12 mouse cellular contexts compared by ENCODE assay signal in genomic region chr5:113298040-113298439, GRCm38 (mm10). TPM values are rescaled to one million over a fixed set of nuclear protein-coding genes. Genes with fewer than 3 reads are reported as not detected.
DNase-seq lines count a peak whose midpoint lies in the region.
"Had no signal": no experiment of that assay in that cellular context is flagged by ENCODE, and none has a peak within 500 bp of the region (broad histone marks: within the 10 kb centered on the region; RNA-seq: fewer than 3 reads in every experiment).

No protein-coding gene starts in this region.

- DNase-seq in cerebellum, adult 8-10 months: peak; percentile 32
- DNase-seq in cerebellum, postnatal 4 days (ENCODE audit: low spot score in 2 of 2): no peak
- DNase-seq in left cerebral cortex, adult 18-20 months (ENCODE audit: low spot score in 2 of 2): peak; percentile 69 to 70
- no peak for DNase-seq in left cerebral cortex, postnatal 4 days
- peak; percentile 51 for DNase-seq in ZHBTc4 (ENCODE audit: low read depth, low spot score)
- DNase-seq in right cerebral cortex, postnatal 10 days (ENCODE audit: low spot score in 2 of 2): peak; percentile 36 to 43
- DNase-seq in spleen, postnatal 10 days (ENCODE audit: low spot score in 2 of 2): no peak
- no peak for DNase-seq in embryo, embryonic 10.5 days (ENCODE audit: low spot score)
- DNase-seq: heart, adult 2 months had no signal

- intact Hi-C loops in left cerebral cortex, postnatal 4 days (cut with DNase I): no loop called here

RNA-seq across cellular contexts. Expression of gene Sgsm1, which starts 12.5 kb away (rescaled TPM):
- 100 to 1,000 TPM; 157 to 158 TPM for total RNA-seq in left cerebral cortex, adult 18-20 months (2021)
- 10 to 100 TPM; 67.4 to 74.9 TPM for total RNA-seq in left cerebral cortex, postnatal 4 days (2021)
- total RNA-seq: neutrophil, adult 5-6 weeks had no signal

RNA-seq across cellular contexts. Expression of gene Aym1, which starts 59.1 kb away (rescaled TPM):
- total RNA-seq in left cerebral cortex, adult 18-20 months (2021): not detected
- total RNA-seq in left cerebral cortex, postnatal 4 days (2021): not detected
- total RNA-seq: common myeloid progenitor, adult 5-6 weeks; G1E; heart, adult 2 months; neutrophil, adult 5-6 weeks had no signal

Comparison
In these comparisons a context has a peak if more than half of its experiments do, and no peak if none do; other contexts are left out.
1. DNase-seq: peak in cerebellum, adult 8-10 months (single experiment), left cerebral cortex, adult 18-20 months (2 of 2), ZHBTc4 (single experiment) and right cerebral cortex, postnatal 10 days (2 of 2); none in cerebellum, postnatal 4 days (0 of 2), left cerebral cortex, postnatal 4 days (single experiment), spleen, postnatal 10 days (0 of 2) and embryo, embryonic 10.5 days (single experiment).